Mouse (Mus musculus) ES-Bruce4 (cell line): ENCODE measurements around the gene Six1.

ENCODE experiments used
- CTCF ChIP-seq: IDR thresholded peaks from one replicate; pipeline ENCODE4 v1.8.1; 2011; ENCODE audit warnings: low read depth, low read length
- POLR2A ChIP-seq: IDR thresholded peaks from one replicate; pipeline ENCODE4 v1.8.1; 2011; ENCODE audit warnings: low read length; ENCODE audit not compliant: insufficient read depth

DNA sequence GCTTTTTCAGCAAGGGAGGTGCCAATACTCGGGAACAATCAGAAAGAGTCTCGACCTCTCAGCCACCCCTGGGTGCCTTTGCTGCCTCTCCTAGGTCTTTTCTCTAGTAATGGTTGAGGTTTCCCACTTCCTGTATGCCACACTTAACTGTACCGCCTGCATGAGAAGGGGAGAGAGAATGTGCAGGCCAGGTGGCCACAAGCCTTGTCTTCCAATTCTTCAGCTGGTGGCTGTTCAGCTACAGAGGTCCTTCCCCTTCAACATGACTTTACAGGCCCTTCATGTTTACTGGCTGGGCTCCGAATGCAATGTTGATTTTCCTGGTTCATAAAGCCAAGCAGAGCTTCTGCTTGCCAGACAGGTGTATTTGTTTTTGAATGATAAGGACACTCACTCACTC is 39.4 kb downstream of the Six1 start:
- TF ChIP-seq CTCF (no peak), POLR2A (no peak)
